Mouse (Mus musculus) left cerebral cortex, adult 2 months (tissue): ENCODE measurements around the gene Clgn. TPM values are rescaled to one million over a fixed set of nuclear protein-coding genes. Genes with fewer than 3 reads are reported as not detected.

Source experiments
- DNase-seq, 2 experiments: peaks; one replicate each; pipeline ENCODE4 v3.0.0; 2021 to 2022; ENCODE audit warnings: low spot score in 2 of 2, mixed read lengths in 1 of 2; ENCODE audit errors: extremely low spot score in 1 of 2
- H3K27ac ChIP-seq: fragments of 200-600 bp; 2 replicates; pipeline ENCODE4 v1.8.1; 2022
- H3K4me3 ChIP-seq: fragments of 200-600 bp; 2 replicates; pipeline ENCODE4 v1.8.1; 2022
- CTCF ChIP-seq: fragments of 200-600 bp; IDR thresholded peaks from 2 replicates; pipeline ENCODE4 v1.8.1; 2022; ENCODE audit warnings: antibody characterized with exemption, mild to moderate bottlenecking, moderate library complexity
- intact Hi-C: fragments of 180-260 bp; cut with DNase I; formaldehyde crosslinking; loops from one replicate; pipeline ENCODE4 v1.15.1; 2025
- total RNA-seq, 2 experiments: library from RNA; stranded (reverse); gene quantifications; 2 replicates each; pipeline ENCODE4 v1.2.3; 2021

Gene Clgn
- total RNA-seq, 2 experiments from 2014 or later, result 8.7 to 8.8 TPM

DNA sequence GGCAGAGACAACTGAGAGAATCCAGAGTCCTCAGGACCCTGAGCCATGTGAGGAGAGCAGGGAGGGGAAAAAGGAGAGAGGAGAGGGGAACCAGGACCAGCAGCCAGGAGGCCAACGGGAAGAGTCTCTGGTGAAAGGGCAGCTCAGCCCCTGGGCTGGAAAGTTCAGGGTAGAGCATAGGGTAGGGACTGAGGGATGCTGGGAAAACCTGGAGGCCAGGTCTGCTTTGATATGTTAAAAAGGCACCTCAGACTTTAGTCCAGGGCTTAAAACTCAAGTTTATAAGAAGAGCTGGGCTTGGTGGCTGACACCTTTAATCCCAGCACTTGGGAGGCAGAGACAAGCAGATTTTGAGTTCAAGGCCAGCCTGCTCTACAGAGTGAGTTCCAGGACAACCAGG lies 2.9 kb downstream of the Clgn start:
- no peak for TF ChIP-seq CTCF
- DNase-seq, result no peak
- Histone ChIP-seq H3K4me3 (no peak overlapping the region), H3K27ac (no peak overlapping the region)
- intact Hi-C loops, result no loop called here

DNA sequence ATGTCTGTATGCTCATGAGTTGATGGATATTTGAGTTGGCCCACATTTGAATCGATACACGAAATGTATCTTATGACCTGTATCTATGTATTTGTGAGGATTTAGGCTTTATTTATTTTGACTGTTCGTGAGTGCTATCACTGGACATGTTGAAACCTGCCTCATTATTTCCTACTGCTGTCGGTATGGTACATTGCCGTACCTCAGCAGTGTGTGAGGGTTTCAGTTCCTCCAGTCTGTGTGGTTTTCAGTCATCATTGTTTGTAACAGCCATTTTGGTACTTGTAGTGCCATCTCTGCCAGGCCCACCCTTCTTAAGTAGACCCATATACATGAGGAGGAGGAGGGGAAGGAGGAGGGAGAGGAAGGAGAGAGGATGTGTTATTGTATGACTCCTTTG lies 4.7 kb downstream of the Clgn start:
- intact Hi-C loops, result no loop called here

DNA sequence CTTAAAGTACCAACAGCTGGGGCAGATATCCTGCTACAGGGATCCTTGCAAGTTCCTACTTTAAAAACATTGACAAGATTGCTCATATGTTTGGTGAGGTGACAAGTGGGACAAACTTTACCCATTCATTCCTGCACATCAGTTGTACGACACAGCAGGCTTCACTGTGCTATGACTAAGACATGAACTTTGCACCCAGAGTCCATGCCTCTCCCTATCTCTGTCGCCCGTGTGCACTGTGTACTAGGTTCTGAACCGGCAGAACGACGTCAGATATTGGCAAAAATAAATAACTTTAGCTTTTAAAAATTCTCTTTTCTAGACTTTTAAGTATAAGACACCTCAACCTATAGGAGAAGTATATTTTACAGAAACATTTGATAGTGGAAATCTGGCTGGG lies 7.0 kb downstream of the Clgn start:
- H3K27ac ChIP-seq, result no peak overlapping the region
- intact Hi-C loops, result no loop called here
- DNase-seq, result no peak
- no peak overlapping the region for H3K4me3 ChIP-seq
- TF ChIP-seq CTCF, result no peak

More for the DNA sequence above, 4.7 kb downstream of the Clgn start:
- TF ChIP-seq CTCF, result no peak
- Histone ChIP-seq H3K27ac (no peak overlapping the region), H3K4me3 (no peak overlapping the region)
- no peak for DNase-seq

DNA sequence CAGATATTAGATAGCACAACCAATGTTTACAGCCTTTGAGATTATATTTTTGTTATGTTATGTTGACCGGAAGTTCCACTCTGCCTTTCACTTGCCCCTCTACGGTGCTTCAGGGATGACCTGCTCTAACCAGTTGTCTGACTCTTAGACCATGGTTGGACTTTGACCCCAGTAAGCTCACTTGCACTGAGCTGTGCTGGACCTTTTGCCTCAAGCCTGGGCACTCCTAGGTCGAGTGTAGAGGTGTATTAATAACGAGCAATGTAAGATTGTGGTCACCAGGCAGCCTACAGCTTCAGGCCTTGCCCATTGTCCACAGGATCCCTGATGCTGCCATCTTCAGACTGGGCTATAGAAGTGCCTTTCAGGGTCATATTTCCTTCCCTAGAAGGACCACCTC lies 8.1 kb downstream of the Clgn start:
- Histone ChIP-seq H3K27ac (no peak overlapping the region), H3K4me3 (no peak overlapping the region)
- TF ChIP-seq CTCF, result no peak
- intact Hi-C loops, result no loop called here
- no peak for DNase-seq

DNA sequence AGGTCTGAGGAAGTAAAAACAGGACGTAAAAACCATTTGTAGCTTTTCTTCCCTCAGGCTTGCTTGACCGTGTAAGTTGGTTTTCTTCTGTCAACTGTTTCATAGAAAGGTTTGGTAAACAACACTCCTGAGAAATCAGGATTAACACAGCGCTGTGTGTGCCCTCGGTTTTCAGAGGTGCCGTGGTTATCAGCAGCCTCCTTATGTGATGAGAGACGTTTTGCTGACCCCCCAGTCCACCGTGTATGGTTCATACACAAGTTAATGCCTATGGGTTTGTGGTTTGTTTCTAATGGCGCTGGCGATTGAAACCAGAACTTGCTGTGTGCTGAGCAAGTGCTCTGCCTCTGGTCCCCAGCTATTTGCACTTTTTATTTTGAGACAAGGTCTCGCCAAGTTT lies 15.9 kb downstream of the Clgn start:
- DNase-seq, result no peak
- no peak overlapping the region for H3K4me3 ChIP-seq
- intact Hi-C loops, result loop anchor here (5.0 kb wide), 1 partner anchor 143 kb away; no protein-coding TSS in a partner anchor
- no peak overlapping the region for H3K27ac ChIP-seq
- no peak for TF ChIP-seq CTCF

DNA sequence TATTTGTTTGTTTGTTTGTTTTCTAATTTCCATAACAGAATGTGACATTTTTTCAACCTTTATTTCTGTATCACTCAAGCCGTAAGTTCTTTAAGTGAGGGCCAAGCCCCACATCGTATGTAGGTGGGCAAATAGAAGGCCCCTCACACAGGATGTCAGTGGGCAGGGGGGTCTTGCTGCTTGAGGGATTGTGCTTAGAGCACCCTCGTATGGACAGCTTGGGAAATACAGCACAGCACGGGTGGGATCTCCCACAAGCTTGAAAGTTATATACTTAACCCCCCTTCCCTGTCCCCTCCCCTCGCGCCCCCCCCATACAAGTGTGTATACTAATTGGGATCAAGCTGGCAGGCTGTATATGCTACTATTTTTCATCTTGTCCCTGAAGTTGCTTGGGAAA lies 17.2 kb downstream of the Clgn start:
- DNase-seq, result no peak
- Histone ChIP-seq H3K27ac (no peak overlapping the region), H3K4me3 (no peak overlapping the region)
- peak; percentile 38 for TF ChIP-seq CTCF
- intact Hi-C loops, result loop anchor here (5.0 kb wide), 1 partner anchor 145 kb away; no protein-coding TSS in a partner anchor

DNA sequence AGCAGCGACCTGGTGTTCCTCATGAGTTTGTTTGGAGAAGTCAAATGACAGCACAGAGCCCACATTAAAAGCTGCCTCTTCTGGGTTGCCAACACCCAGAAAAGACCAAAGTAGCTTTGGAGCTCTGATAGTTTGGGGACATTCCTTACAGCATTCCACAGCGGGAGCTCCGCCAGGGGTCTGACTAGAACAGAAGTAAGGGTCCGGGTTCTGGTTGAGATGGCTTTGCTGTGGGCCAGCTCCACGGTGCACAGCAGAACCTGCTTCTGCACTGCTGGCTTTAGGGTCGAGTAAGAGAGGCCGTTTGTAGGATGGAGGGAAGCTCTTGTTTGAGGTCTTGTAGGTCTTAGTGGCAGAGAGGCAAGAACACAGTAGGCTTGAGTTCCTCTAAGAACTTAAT lies 18.8 kb downstream of the Clgn start:
- no peak for TF ChIP-seq CTCF
- Histone ChIP-seq H3K27ac (no peak overlapping the region), H3K4me3 (no peak overlapping the region)
- DNase-seq, result no peak
- intact Hi-C loops, result loop anchor here (5.0 kb wide), 1 partner anchor 146 kb away; no protein-coding TSS in a partner anchor

DNA sequence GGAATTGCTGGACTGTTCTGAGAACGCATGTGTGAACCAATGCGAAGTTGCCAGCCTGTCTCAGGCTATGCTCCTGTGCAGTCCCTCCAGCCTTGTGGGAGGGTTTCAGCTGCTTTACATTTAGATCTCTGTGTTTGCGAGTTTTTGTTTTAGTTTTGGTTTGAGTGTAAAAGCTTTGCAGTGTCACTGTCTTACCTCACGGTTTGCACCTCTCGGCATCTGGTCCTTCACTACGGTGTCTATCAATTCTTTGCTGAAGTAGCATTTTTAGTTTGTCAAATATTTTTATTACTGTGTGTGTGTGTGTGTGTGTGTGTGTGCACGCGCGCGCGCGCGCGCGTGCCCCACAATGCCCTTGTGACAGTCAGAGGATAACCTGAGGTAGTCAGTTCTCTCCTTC lies 27.2 kb downstream of the Clgn start:
- no peak for TF ChIP-seq CTCF
- Histone ChIP-seq H3K4me3 (no peak overlapping the region), H3K27ac (no peak overlapping the region)
- intact Hi-C loops, result no loop called here
- DNase-seq, result no peak

DNA sequence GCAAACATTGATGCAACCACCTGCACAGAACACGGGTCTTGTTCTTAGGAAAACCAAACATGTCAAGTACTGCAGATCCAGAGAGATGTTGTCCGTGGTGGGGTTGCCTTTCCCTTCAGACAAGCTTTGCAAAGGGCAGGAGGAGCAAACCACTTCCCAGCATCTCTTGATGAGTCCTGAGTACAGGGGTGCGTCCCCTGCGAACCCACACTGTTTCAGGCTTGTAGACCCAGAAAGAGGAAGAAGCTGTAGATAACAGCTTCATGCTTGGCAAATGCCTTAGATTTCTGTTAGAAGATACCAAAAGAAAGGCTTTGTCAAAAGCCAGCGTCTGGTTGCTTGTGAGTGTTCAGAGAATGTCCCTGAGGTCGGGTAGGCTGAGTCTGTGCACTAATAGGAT lies 28.3 kb downstream of the Clgn start:
- TF ChIP-seq CTCF, result no peak

DNA sequence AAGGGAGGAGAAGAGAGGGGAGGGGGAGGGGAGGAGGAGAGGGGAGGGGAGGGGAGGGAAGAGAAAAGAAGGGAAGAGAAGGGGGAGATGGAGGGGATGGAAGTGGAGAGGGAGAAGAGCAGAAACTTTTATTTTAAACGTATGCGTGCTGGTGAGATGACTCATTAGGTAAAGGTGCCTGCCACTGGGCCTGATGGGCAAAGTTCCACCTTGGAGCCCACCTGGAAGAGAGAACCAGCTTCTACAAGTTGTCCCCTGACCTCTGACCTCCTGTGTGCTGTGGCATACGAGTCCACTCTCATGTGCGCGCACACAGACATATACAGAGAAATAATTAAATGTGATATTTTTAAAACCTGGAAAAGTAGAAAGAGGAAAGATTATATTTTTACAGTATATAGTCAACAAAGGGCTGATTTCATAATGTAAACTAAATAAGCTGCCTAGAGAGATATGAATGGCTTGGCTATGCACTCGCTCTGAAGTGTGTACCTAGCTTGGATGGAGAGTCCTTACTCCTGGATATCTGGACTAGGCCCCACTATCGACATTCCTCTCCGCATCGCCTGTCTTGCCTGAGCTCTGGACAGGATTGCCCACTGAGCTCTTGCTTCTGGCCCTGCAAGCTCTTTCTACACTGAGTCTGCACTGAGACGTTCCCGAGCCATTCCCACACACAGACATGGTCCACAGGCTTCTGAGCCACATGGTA lies 29.3 kb downstream of the Clgn start:
- DNase-seq, result no peak
- TF ChIP-seq CTCF, result no peak
- Histone ChIP-seq H3K4me3 (no peak overlapping the region), H3K27ac (no peak overlapping the region)
- intact Hi-C loops, result no loop called here

More for the DNA sequence above, 28.3 kb downstream of the Clgn start:
- H3K27ac ChIP-seq, result no peak overlapping the region
- intact Hi-C loops, result no loop called here
- no peak overlapping the region for H3K4me3 ChIP-seq
- DNase-seq, result no peak

DNA sequence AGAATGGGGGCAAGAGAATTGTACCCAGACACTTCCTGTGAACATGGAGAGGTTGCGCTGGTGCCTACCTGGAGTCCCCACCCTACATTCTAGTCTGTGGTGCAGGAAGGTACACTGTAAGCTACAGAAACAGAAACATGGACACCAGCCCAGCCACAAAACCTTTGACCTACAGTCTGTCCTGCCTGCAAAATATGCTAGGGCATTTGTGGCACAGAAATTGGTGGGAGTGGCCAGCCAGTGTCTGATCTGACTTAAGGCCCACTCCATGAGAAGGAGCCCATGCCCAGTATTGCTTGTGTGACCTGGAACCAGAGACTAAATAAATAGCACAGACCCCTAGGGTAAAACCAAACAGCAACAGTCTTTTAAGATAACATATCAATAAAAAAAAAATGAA lies 31.7 kb downstream of the Clgn start:
- no peak for TF ChIP-seq CTCF
- H3K27ac ChIP-seq, result no peak overlapping the region
- H3K4me3 ChIP-seq, result no peak overlapping the region
- intact Hi-C loops, result no loop called here
- DNase-seq, result no peak

DNA sequence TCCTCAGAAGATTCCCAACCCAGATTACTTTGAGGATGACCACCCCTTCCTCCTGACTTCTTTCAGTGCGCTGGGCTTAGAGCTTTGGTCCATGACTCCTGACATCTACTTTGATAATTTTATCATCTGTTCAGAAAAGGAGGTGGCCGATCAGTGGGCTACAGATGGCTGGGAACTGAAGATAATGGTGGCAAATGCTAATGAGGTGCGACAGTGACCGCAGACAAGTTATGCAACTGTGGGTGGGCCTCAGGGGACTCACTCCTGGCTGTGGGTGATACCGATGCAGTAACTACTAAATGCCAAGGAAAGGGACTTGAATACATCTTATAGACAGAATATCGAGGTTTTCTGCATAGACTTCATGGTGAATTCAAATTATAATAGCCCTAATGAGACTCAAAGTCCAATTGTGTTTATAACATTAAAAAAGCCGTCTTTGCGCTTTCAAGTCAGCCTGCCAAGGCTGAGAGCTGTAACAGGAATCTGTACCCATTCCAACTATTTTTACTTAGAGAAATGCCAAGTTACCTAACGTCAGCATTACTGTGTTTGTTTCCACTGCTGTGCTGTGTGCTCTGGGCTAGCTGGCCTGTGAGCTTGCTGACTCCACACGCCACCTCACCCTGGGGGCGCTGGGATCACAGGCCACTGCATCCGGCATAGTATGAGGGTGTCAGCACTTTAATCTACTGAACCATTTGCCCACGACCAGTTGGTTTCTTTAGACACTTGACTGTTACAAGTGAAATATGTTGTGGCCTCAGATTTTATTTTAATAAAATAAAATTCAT lies 33.6 kb downstream of the Clgn start:
- no peak for DNase-seq
- intact Hi-C loops, result no loop called here
- Histone ChIP-seq H3K27ac (no peak overlapping the region), H3K4me3 (no peak overlapping the region)
- TF ChIP-seq CTCF, result no peak
